Mouse (Mus musculus) C2C12 (cell line): ENCODE results near the gene Pgp. TPM values are rescaled to one million over a fixed set of nuclear protein-coding genes. Genes with fewer than 3 reads are reported as not detected.

Experiments
- H3K27me3 ChIP-seq: one replicate; pipeline ENCODE4 v1.6.1; 2011; ENCODE audit not compliant: control insufficient read depth, insufficient read depth, insufficient read length
- H3K36me3 ChIP-seq: one replicate; pipeline ENCODE4 v1.6.1; 2011; ENCODE audit not compliant: control insufficient read depth, insufficient read depth
- H3K4me3 ChIP-seq: one replicate; pipeline ENCODE4 v1.5.1; 2011; ENCODE audit warnings: mild to moderate bottlenecking, control low read depth; ENCODE audit not compliant: poor library complexity, insufficient read depth, severe bottlenecking
- H3K79me2 ChIP-seq: one replicate; pipeline ENCODE4 v1.6.1; 2011; ENCODE audit not compliant: control insufficient read depth, insufficient read depth
- H3K79me3 ChIP-seq: one replicate; pipeline ENCODE4 v1.6.1; 2011; ENCODE audit warnings: low read depth, control low read depth
- H3ac ChIP-seq: one replicate; pipeline ENCODE3; 2011; ENCODE audit warnings: low read depth; ENCODE audit not compliant: control insufficient read depth, insufficient read length
- CEBPB ChIP-seq: IDR thresholded peaks from one replicate; pipeline ENCODE4 v1.6.1; 2011; ENCODE audit warnings: low read depth, mild to moderate bottlenecking, control low read depth, moderate library complexity
- CTCF ChIP-seq: IDR thresholded peaks from one replicate; pipeline ENCODE4 v1.5.1; 2011; ENCODE audit not compliant: control insufficient read depth, insufficient read depth, insufficient read length
- FOSL1 ChIP-seq: IDR thresholded peaks from one replicate; pipeline ENCODE4 v1.8.0; 2011; ENCODE audit warnings: mild to moderate bottlenecking, low read length; ENCODE audit not compliant: poor library complexity, insufficient read depth, severe bottlenecking
- MAX ChIP-seq: IDR thresholded peaks from one replicate; pipeline ENCODE4 v1.6.1; 2011; ENCODE audit warnings: mild to moderate bottlenecking, control low read depth
- MYOD1 ChIP-seq: IDR thresholded peaks from one replicate; pipeline ENCODE4 v1.6.1; 2011; ENCODE audit warnings: low read depth; ENCODE audit not compliant: control insufficient read depth, insufficient read length
- MYOG ChIP-seq: IDR thresholded peaks from one replicate; pipeline ENCODE4 v1.6.1; 2011; ENCODE audit not compliant: control insufficient read depth, insufficient read length; ENCODE audit errors: extremely low read depth
- USF1 ChIP-seq: IDR thresholded peaks from one replicate; pipeline ENCODE4 v1.6.1; 2011; ENCODE audit warnings: low read depth, mild to moderate bottlenecking, control low read depth, moderate library complexity
- polyA plus RNA-seq: library from polyadenylated mRNA; unstranded; fragments of >200 nt; fragmentation: generic; extraction: Trizol; gene quantifications from one replicate; pipeline ENCODE4 v1.2.1, GENCODE M21; 2012; ENCODE audit warnings: missing spikeins

Pgp gene
- polyA plus RNA-seq, 1 experiment: 56.7 TPM

DNA sequence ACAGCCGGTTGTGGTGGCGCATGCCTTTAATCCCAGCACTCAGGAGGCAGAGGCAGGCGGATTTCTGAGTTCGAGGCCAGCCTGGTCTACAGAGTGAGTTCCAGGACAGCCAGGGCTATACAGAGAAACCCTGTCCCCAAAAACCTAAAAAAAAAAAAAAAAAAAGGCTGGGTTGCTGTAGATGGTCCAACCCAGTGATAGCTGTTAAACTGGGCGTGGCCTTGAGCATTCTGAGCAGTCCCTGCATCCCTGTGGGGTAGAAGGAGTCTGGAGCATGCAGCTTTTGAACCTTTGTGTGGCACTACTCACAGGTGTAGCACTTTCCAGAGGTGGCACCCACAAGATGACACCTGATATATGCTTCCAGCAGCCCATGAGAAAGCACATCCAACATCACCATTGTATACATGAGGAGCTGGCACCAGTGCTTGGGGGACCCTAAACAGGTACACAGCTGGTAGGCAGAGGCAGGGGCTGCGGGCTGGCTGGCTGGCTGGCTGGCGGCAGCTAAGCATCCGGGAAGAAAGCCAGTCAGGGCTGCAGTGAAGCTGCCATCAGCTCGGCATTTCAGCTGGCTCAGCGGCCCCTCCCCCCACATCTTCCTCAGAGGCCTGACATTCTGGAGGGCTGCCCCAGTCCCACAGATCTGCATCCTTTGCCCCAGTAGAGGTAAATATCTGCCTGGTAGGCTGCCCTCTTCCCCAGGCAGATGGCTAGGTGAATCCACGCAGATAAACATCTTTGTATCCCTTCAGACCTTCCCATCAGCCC is 15.1 kb downstream of the Pgp start:
- Histone ChIP-seq H3K27me3 (peaks cover 38% of the 10 kb centered on the region), H3K36me3 (no peaks in the 10 kb centered on the region), H3K4me3 (no peak overlapping the region), H3K79me2 (no peaks in the 10 kb centered on the region), H3K79me3 (no peaks in the 10 kb centered on the region), H3ac (no peak overlapping the region)
- TF ChIP-seq FOSL1 (no peak), CTCF (no peak), MYOG (no peak), CEBPB (no peak), MYOD1 (no peak), MAX (no peak), USF1 (no peak)

GRCm38 (mm10) chr17:24488186-24488661 is 18.0 kb downstream of the Pgp start, which contains the start of gene Caskin1:
Gene Caskin1 (plus strand): TSS chr17:24488601.
- no peaks in the 10 kb centered on the region for H3K79me2 ChIP-seq
- H3K4me3 ChIP-seq: no peak within 1 kb of the TSS
- no peaks in the 10 kb centered on the region for H3K36me3 ChIP-seq
- H3K79me3 ChIP-seq: no peaks in the 10 kb centered on the region
- H3K27me3 ChIP-seq: peaks cover 38% of the 10 kb centered on the region
- TF ChIP-seq CTCF (no peak), USF1 (no peak), MYOD1 (no peak), MYOG (no peak), MAX (no peak), FOSL1 (no peak), CEBPB (no peak)
- H3ac ChIP-seq: peak within 1 kb of the TSS; percentile 39

- no peaks in the 10 kb centered on the region for H3K79me2 ChIP-seq
- peak overlapping the region; percentile 39 for H3ac ChIP-seq
- no peak for TF ChIP-seq MYOG
- no peak for TF ChIP-seq FOSL1
- no peak for TF ChIP-seq MAX
- no peak for TF ChIP-seq CEBPB
- TF ChIP-seq CTCF: no peak
- TF ChIP-seq USF1: no peak
- TF ChIP-seq MYOD1: no peak
These were observed 18.6 kb downstream of the Pgp start for GRCm38 (mm10) chr17:24488662-24489264.

DNA sequence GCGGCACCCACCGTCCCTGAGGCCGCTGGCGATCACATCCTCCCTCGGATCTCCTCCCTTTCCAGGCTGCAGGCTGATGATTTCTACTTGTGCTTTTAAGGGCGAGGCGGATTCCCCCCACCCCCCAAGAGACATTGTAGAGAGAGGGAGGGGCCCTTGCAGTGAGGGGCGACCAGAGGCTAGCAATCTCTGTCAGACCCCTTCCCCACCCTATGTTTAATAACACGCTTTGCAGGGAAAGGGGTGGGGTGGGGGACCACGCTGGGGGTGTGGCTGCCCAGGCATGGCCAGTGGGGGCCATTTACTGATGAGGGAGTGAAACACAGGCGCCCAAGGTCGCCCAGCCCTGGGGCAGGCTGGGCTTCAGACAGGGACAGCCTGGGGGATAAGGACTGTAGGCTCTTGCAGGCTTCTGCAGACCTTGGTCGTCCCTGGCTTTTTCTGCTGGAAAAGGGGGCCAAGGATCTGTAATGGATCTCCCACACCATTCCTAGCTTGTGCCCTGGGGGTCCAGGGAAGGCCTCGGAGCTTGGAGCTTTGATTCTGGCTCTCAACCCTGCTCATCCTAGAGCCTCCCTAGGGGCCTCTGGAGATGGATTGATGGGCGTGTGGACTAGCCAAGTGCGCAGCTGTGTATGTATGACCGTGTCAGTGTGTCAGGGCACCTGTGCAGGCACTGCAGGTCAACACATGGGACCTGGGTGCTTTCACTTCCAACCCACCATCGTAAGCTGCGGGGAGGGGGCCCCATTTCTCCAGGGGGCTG is 19.3 kb downstream of the Pgp start:
- Histone ChIP-seq H3ac (no peak overlapping the region), H3K27me3 (peaks cover 38% of the 10 kb centered on the region), H3K4me3 (no peak overlapping the region), H3K79me2 (no peaks in the 10 kb centered on the region), H3K79me3 (no peaks in the 10 kb centered on the region), H3K36me3 (no peaks in the 10 kb centered on the region)
- TF ChIP-seq USF1: no peak
- TF ChIP-seq MYOG: no peak
- no peak for TF ChIP-seq MAX
- no peak for TF ChIP-seq CTCF
- TF ChIP-seq MYOD1: no peak
- TF ChIP-seq CEBPB: no peak
- TF ChIP-seq FOSL1: no peak

More at GRCm38 (mm10) chr17:24488662-24489264, 18.6 kb downstream of the Pgp start:
- Histone ChIP-seq H3K27me3 (peaks cover 38% of the 10 kb centered on the region), H3K4me3 (no peak overlapping the region), H3K36me3 (no peaks in the 10 kb centered on the region), H3K79me3 (no peaks in the 10 kb centered on the region)

DNA sequence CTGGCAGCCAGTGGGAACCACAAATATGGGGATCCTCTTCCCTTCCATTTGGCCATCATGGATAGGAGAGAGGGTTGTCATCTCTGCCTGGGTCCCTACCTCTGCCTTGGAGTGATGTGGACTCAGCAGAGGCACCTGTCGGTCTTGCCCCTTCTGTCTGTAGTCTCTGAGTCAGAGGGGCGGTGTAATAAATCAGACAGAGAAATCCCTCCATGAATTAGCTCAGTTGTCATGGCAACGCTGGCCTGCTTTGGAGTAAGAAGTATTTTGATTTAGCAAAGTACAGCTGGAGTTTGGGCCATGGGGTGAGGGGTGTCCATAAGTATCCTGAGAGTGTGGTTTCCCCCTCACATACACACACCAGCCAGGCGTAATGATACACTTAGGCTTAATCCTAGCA is 20.2 kb downstream of the Pgp start:
- no peak for TF ChIP-seq CTCF
- no peak for TF ChIP-seq FOSL1
- TF ChIP-seq MAX: no peak
- TF ChIP-seq CEBPB: no peak
- no peak for TF ChIP-seq USF1
- TF ChIP-seq MYOD1: no peak
- TF ChIP-seq MYOG: no peak
- no peak overlapping the region for H3ac ChIP-seq

More for the DNA sequence above, 20.2 kb downstream of the Pgp start:
- Histone ChIP-seq H3K79me2 (no peaks in the 10 kb centered on the region), H3K79me3 (no peaks in the 10 kb centered on the region), H3K4me3 (no peak overlapping the region), H3K27me3 (peaks cover 35% of the 10 kb centered on the region), H3K36me3 (no peaks in the 10 kb centered on the region)
